Mouse (Mus musculus) frontal cortex, adult 2 months (tissue): ENCODE data around the gene Znhit6. TPM values are rescaled to one million over a fixed set of nuclear protein-coding genes. Genes with fewer than 3 reads are reported as not detected.

Experiments
- polyA plus RNA-seq: library from polyadenylated mRNA; depleted of rRNA; stranded (reverse); fragments of >200 nt; gene quantifications from 2 replicates; pipeline ENCODE4 v1.2.3, GENCODE M21; 2012; rRNA removed

Znhit6 gene
- polyA plus RNA-seq, 1 experiment = 15.4 TPM

Other genes starting within 250 kb of the Znhit6 start
- gene Ccn1, start 73.8 kb downstream of the Znhit6 start, polyA plus RNA-seq = 7.8 and 9.1 TPM in 2 replicates
- 89.1 and 90.1 TPM in 2 replicates for gene Ddah1, start 182.5 kb downstream of the Znhit6 start, polyA plus RNA-seq